Mouse (Mus musculus) kidney, postnatal 25 days (tissue): ENCODE data around the gene Slc24a2.

ENCODE experiments used
- DNase-seq, 2 experiments: peaks; one replicate each; pipeline ENCODE4 v3.0.0; 2021; ENCODE audit warnings: mixed read lengths in 2 of 2

Gene Slc24a2

GRCm38 (mm10) chr4:87109331-87110059, 120.8 kb downstream of the Slc24a2 start:
- no peak for DNase-seq

- no peak for DNase-seq
These were observed 129.3 kb downstream of the Slc24a2 start for GRCm38 (mm10) chr4:87100936-87101335.

GRCm38 (mm10) chr4:87096186-87096585, 134.1 kb downstream of the Slc24a2 start:
- DNase-seq = no peak

- DNase-seq = no peak
These were observed 136.7 kb downstream of the Slc24a2 start for GRCm38 (mm10) chr4:87093612-87094011.

- DNase-seq = no peak
These were observed 139.4 kb downstream of the Slc24a2 start for GRCm38 (mm10) chr4:87090841-87091240.

- DNase-seq = no peak
These were observed 141.6 kb downstream of the Slc24a2 start for GRCm38 (mm10) chr4:87088713-87089112.

GRCm38 (mm10) chr4:87087597-87087996, 142.7 kb downstream of the Slc24a2 start:
- no peak for DNase-seq

GRCm38 (mm10) chr4:87086933-87087577, 143.2 kb downstream of the Slc24a2 start:
- no peak for DNase-seq

GRCm38 (mm10) chr4:87081321-87081720, 149.0 kb downstream of the Slc24a2 start:
- no peak for DNase-seq

- DNase-seq = no peak
These were observed 151.0 kb downstream of the Slc24a2 start for GRCm38 (mm10) chr4:87079305-87079704.

GRCm38 (mm10) chr4:87078726-87079125, 151.6 kb downstream of the Slc24a2 start:
- peak; percentile 19 to 57 for DNase-seq

- no peak for DNase-seq
These were observed 154.5 kb downstream of the Slc24a2 start for GRCm38 (mm10) chr4:87075761-87076160.

- no peak for DNase-seq
These were observed 162.2 kb downstream of the Slc24a2 start for GRCm38 (mm10) chr4:87068121-87068520.

- no peak for DNase-seq
These were observed 165.1 kb downstream of the Slc24a2 start for GRCm38 (mm10) chr4:87065227-87065626.

GRCm38 (mm10) chr4:87064561-87064960, 165.7 kb downstream of the Slc24a2 start:
- DNase-seq = no peak

GRCm38 (mm10) chr4:87062771-87063253, 167.5 kb downstream of the Slc24a2 start:
- no peak for DNase-seq

GRCm38 (mm10) chr4:87061696-87062095, 168.6 kb downstream of the Slc24a2 start:
- DNase-seq = no peak

- DNase-seq = no peak
These were observed 172.7 kb downstream of the Slc24a2 start for GRCm38 (mm10) chr4:87057572-87057971.

- DNase-seq = no peak
These were observed 174.5 kb downstream of the Slc24a2 start for GRCm38 (mm10) chr4:87055768-87056167.

GRCm38 (mm10) chr4:87052881-87053280, 177.4 kb downstream of the Slc24a2 start:
- no peak for DNase-seq

- no peak for DNase-seq
These were observed 181.2 kb downstream of the Slc24a2 start for GRCm38 (mm10) chr4:87049061-87049460.

GRCm38 (mm10) chr4:87047131-87047530, 183.1 kb downstream of the Slc24a2 start:
- no peak for DNase-seq

GRCm38 (mm10) chr4:87043296-87043695, 187.0 kb downstream of the Slc24a2 start:
- DNase-seq = no peak

- no peak for DNase-seq
These were observed 188.8 kb downstream of the Slc24a2 start for GRCm38 (mm10) chr4:87041412-87041997.
